Comparison of ENCODE assay signal across 8 mouse cellular contexts in genomic region chr14:31194891-31195513, GRCm38 (mm10). TPM values are rescaled to one million over a fixed set of nuclear protein-coding genes. Genes with fewer than 3 reads are reported as not detected.
DNase-seq lines count a peak whose midpoint lies in the region; ATAC-seq lines count a peak whose summit lies in the region.

No protein-coding gene starts in this region.

- H3K4me2 ChIP-seq in liver, embryonic 11.5 days: no peak overlapping the region
- no peak overlapping the region for H3K4me2 ChIP-seq in hindbrain, embryonic 12.5 days (replicated peaks)

- no peaks in the 10 kb centered on the region for H3K9me3 ChIP-seq in heart, embryonic 10.5 days
- H3K9me3 ChIP-seq in liver, embryonic 11.5 days (ENCODE audit: control insufficient read depth, low read length): no peaks in the 10 kb centered on the region
- no peaks in the 10 kb centered on the region for H3K9me3 ChIP-seq in hindbrain, embryonic 12.5 days (replicated peaks)
- H3K9me3 ChIP-seq in forebrain, embryonic 10.5 days: no peaks in the 10 kb centered on the region

- no peak overlapping the region for H3K9ac ChIP-seq in liver, embryonic 11.5 days (ENCODE audit: low read depth, low read length)
- no peak overlapping the region; the same call in 1 of the 2 replicates for H3K9ac ChIP-seq in hindbrain, embryonic 12.5 days

- H3K27me3 ChIP-seq in heart, embryonic 10.5 days (ENCODE audit: insufficient read depth, poor library complexity, severe bottlenecking): no peaks in the 10 kb centered on the region
- H3K27me3 ChIP-seq in liver, embryonic 11.5 days (replicated peaks; ENCODE audit: control insufficient read depth, insufficient read depth, low read length): no peaks in the 10 kb centered on the region
- no peaks in the 10 kb centered on the region for H3K27me3 ChIP-seq in hindbrain, embryonic 12.5 days
- no peaks in the 10 kb centered on the region for H3K27me3 ChIP-seq in forebrain, embryonic 10.5 days (ENCODE audit: poor library complexity, severe bottlenecking)

- WGBS in heart, embryonic 10.5 days: 52% methylated on average over 14 of the region's 14 CpGs
- 61% methylated on average over 14 of the region's 14 CpGs for WGBS in liver, embryonic 11.5 days
- WGBS in hindbrain, embryonic 12.5 days: 89% methylated on average over 14 of the region's 14 CpGs
- WGBS in forebrain, embryonic 10.5 days: 91% methylated on average over 14 of the region's 14 CpGs

- peak overlapping the region; percentile 69 for H3K27ac ChIP-seq in heart, embryonic 10.5 days
- peak overlapping the region; percentile 45; the same call in 1 of the 2 replicates for H3K27ac ChIP-seq in liver, embryonic 11.5 days (ENCODE audit: low read depth, low read length)
- no peak overlapping the region for H3K27ac ChIP-seq in hindbrain, embryonic 12.5 days
- H3K27ac ChIP-seq in forebrain, embryonic 10.5 days: no peak overlapping the region

- H3K36me3 ChIP-seq in heart, embryonic 10.5 days: peaks cover 98% of the 10 kb centered on the region
- H3K36me3 ChIP-seq in liver, embryonic 11.5 days (ENCODE audit: control insufficient read depth, insufficient read depth, low read length): peaks cover 41% of the 10 kb centered on the region
- peaks cover 80% of the 10 kb centered on the region for H3K36me3 ChIP-seq in hindbrain, embryonic 12.5 days
- peaks cover 100% of the 10 kb centered on the region for H3K36me3 ChIP-seq in forebrain, embryonic 10.5 days (replicated peaks)

- intact Hi-C loops in left cerebral cortex, postnatal 4 days (cut with DNase I): no loop called here

- no peak for ATAC-seq in liver, embryonic 11.5 days (replicated peaks; ENCODE audit: low FRiP score)
- ATAC-seq in hindbrain, embryonic 12.5 days (ENCODE audit: low FRiP score): no peak

- DNase-seq in left cerebral cortex, postnatal 4 days: peak; percentile 51
- DNase-seq in left cerebral cortex, adult 11 months (ENCODE audit: low spot score): no peak
- DNase-seq in cerebellum, adult 18-20 months: peak; percentile 67 to 78
- DNase-seq in heart, embryonic 10.5 days (ENCODE audit: low spot score): no peak
- no peak for DNase-seq in liver, embryonic 11.5 days (ENCODE audit: low spot score)
- peak; percentile 39 for DNase-seq in ovary, postnatal 10 days (ENCODE audit: low spot score)
- no peak for DNase-seq in forebrain, embryonic 10.5 days (ENCODE audit: extremely low spot score, low spot score)

- H3K4me3 ChIP-seq in heart, embryonic 10.5 days: peak overlapping the region; percentile 13; the same call in 1 of the 2 replicates
- no peak overlapping the region for H3K4me3 ChIP-seq in liver, embryonic 11.5 days (ENCODE audit: low read depth, low read length)
- H3K4me3 ChIP-seq in hindbrain, embryonic 12.5 days: no peak overlapping the region
- H3K4me3 ChIP-seq in forebrain, embryonic 10.5 days: no peak overlapping the region

- peaks cover 27% of the 10 kb centered on the region for H3K4me1 ChIP-seq in heart, embryonic 10.5 days
- peaks cover 7% of the 10 kb centered on the region for H3K4me1 ChIP-seq in liver, embryonic 11.5 days (replicated peaks; ENCODE audit: control insufficient read depth, insufficient read depth, low read length)
- peaks cover 9% of the 10 kb centered on the region for H3K4me1 ChIP-seq in hindbrain, embryonic 12.5 days
- peaks cover 5% of the 10 kb centered on the region; the same call in 1 of the 2 replicates for H3K4me1 ChIP-seq in forebrain, embryonic 10.5 days

RNA-seq across cellular contexts. Expression of gene Tnnc1, which starts 13.1 kb away (rescaled TPM):
- total RNA-seq in left cerebral cortex, postnatal 4 days (2021): 1 to 10 TPM; 1.4 to 1.7 TPM
- 1,899 and 2,942 TPM in 2 replicates for polyA plus RNA-seq in heart, embryonic 10.5 days (2016; fragmentation: Nextera tagmentation; extraction: Ambion mirVana)
- 17.6 and 39.0 TPM in 2 replicates for polyA plus RNA-seq in liver, embryonic 11.5 days (2014; fragmentation: Nextera tagmentation; extraction: Ambion mirVana)
- polyA plus RNA-seq in hindbrain, embryonic 12.5 days (2016; fragmentation: Nextera tagmentation; extraction: Ambion mirVana): 10.5 and 49.9 TPM in 2 replicates
- 0.67 and 0.84 TPM in 2 replicates for polyA plus RNA-seq in forebrain, embryonic 10.5 days (2016; fragmentation: Nextera tagmentation; extraction: Ambion mirVana)

RNA-seq across cellular contexts. Expression of gene Nisch, which starts 21.7 kb away (rescaled TPM):
- total RNA-seq in left cerebral cortex, postnatal 4 days (2021): 100 to 1,000 TPM; 446 to 469 TPM
- 457 and 500 TPM in 2 replicates for polyA plus RNA-seq in heart, embryonic 10.5 days (2016; fragmentation: Nextera tagmentation; extraction: Ambion mirVana)
- polyA plus RNA-seq in liver, embryonic 11.5 days (2014; fragmentation: Nextera tagmentation; extraction: Ambion mirVana): 228 and 245 TPM in 2 replicates
- polyA plus RNA-seq in hindbrain, embryonic 12.5 days (2016; fragmentation: Nextera tagmentation; extraction: Ambion mirVana): 464 and 474 TPM in 2 replicates
- polyA plus RNA-seq in forebrain, embryonic 10.5 days (2016; fragmentation: Nextera tagmentation; extraction: Ambion mirVana): 401 and 402 TPM in 2 replicates

RNA-seq across cellular contexts. Expression of gene Sema3g, which starts 22.7 kb away (rescaled TPM):
- 1 to 10 TPM; 2.5 to 2.6 TPM for total RNA-seq in left cerebral cortex, postnatal 4 days (2021)
- 0.47 and 0.54 TPM in 2 replicates for polyA plus RNA-seq in heart, embryonic 10.5 days (2016; fragmentation: Nextera tagmentation; extraction: Ambion mirVana)
- 0.10 TPM in 1 of 2 replicates, not detected in the other for polyA plus RNA-seq in liver, embryonic 11.5 days (2014; fragmentation: Nextera tagmentation; extraction: Ambion mirVana)
- 0.79 and 1.2 TPM in 2 replicates for polyA plus RNA-seq in hindbrain, embryonic 12.5 days (2016; fragmentation: Nextera tagmentation; extraction: Ambion mirVana)
- polyA plus RNA-seq in forebrain, embryonic 10.5 days (2016; fragmentation: Nextera tagmentation; extraction: Ambion mirVana): 0.61 and 0.66 TPM in 2 replicates

RNA-seq across cellular contexts. Expression of gene Stab1, which starts 26.6 kb away (rescaled TPM):
- total RNA-seq in left cerebral cortex, postnatal 4 days (2021): 10 to 100 TPM; 23.9 to 30.5 TPM
- polyA plus RNA-seq in heart, embryonic 10.5 days (2016; fragmentation: Nextera tagmentation; extraction: Ambion mirVana): 28.9 and 30.2 TPM in 2 replicates
- polyA plus RNA-seq in liver, embryonic 11.5 days (2014; fragmentation: Nextera tagmentation; extraction: Ambion mirVana): 25.3 and 39.9 TPM in 2 replicates
- polyA plus RNA-seq in hindbrain, embryonic 12.5 days (2016; fragmentation: Nextera tagmentation; extraction: Ambion mirVana): 29.7 and 33.9 TPM in 2 replicates
- polyA plus RNA-seq in forebrain, embryonic 10.5 days (2016; fragmentation: Nextera tagmentation; extraction: Ambion mirVana): 20.7 and 21.6 TPM in 2 replicates

RNA-seq across cellular contexts. Expression of gene Phf7, which starts 56.1 kb away (rescaled TPM):
- total RNA-seq in left cerebral cortex, postnatal 4 days (2021): 1 to 10 TPM; 5.3 to 5.8 TPM
- 8.4 and 11.8 TPM in 2 replicates for polyA plus RNA-seq in heart, embryonic 10.5 days (2016; fragmentation: Nextera tagmentation; extraction: Ambion mirVana)
- 14.9 and 15.0 TPM in 2 replicates for polyA plus RNA-seq in liver, embryonic 11.5 days (2014; fragmentation: Nextera tagmentation; extraction: Ambion mirVana)
- 12.4 TPM in 2 replicates for polyA plus RNA-seq in hindbrain, embryonic 12.5 days (2016; fragmentation: Nextera tagmentation; extraction: Ambion mirVana)
- polyA plus RNA-seq in forebrain, embryonic 10.5 days (2016; fragmentation: Nextera tagmentation; extraction: Ambion mirVana): 14.0 and 16.4 TPM in 2 replicates

Comparison
In these comparisons a context has a peak if more than half of its experiments do, and no peak if none do; other contexts are left out.
1. DNase-seq: peak in left cerebral cortex, postnatal 4 days (single experiment), cerebellum, adult 18-20 months (2 of 2) and ovary, postnatal 10 days (single experiment); none in left cerebral cortex, adult 11 months (single experiment), heart, embryonic 10.5 days (single experiment), liver, embryonic 11.5 days (single experiment) and forebrain, embryonic 10.5 days (single experiment).
2. H3K27ac ChIP-seq: peak in heart, embryonic 10.5 days (single experiment) and liver, embryonic 11.5 days (single experiment); none in hindbrain, embryonic 12.5 days (single experiment) and forebrain, embryonic 10.5 days (single experiment).
3. RNA of gene Tnnc1, which starts 13.1 kb away (polyA plus RNA-seq): 1,899 to 2,942 TPM in heart, embryonic 10.5 days; 17.6 to 39.0 TPM in liver, embryonic 11.5 days, 10.5 to 49.9 TPM in hindbrain, embryonic 12.5 days and 0.67 to 0.84 TPM in forebrain, embryonic 10.5 days; every median in the first group is over 10 times any median in the second.